Mouse (Mus musculus): Measurements from ENCODE around the gene Zfp963.
"Not testable (repeated sequence)": the region's sequence is repeated elsewhere in the genome, so short reads cannot be mapped to it uniquely, and the experiment has no call there.

The Zfp963 gene

DNA sequence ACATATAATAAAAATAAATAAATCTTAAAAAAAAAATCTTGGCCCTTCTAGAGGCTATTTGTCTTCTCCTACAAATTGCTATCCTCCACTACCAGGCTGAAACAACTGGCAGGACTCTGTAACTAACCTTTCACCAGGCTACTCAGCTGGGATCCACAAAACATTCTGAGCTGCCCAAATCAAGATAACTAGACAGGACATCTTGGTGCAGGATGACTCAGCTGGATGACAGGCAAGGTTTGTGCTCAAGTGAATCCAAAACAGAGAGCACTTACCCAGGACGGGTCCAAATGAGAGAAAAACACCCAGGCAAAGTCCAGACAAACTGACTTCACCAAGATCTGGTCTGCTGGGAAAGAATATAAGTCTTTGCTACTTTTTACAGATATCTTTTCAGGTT, 14.3 kb downstream of the Zfp963 start:
- no peak for DNase-seq

DNA sequence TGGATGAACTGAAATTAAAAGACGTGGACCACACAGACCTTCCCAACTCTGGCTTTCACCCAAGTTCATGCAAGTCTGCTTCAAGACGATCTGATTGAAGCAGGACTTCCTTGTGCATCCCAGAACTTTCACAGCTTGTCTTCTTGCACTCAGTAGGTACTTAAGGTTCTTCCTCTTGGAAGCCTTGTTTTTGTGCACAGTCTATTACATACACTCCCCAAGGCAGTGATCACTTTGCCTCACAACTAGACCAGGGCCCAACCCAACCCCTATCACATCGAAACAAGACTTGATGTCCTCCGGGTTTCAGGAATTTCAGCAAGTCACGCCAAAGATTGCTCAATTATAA, 32.6 kb downstream of the Zfp963 start:
- peak; percentile 13 for DNase-seq

- peak; percentile 97 for DNase-seq
These were observed 33.2 kb downstream of the Zfp963 start for GRCm38 (mm10) chr8:69716403-69717231.

DNA sequence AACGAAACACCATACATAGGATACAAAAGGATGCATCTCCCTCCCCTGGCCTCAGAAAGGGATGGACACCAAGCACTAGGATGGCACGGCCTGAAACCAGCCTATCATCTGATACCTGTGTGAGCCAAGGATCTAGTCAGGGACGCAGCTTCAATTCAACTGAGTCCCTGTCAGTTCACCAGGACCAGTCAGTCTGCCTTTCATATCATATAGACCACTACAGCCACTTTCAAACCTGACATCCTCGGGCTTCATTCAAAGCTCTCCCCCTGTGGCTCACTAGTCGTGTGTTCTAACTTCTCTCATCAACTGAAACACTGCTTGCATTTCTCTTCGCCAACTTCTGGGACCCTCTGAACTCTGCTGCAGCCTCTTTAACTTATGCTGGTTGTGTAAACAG, 34.4 kb downstream of the Zfp963 start:
- DNase-seq = no peak

DNA sequence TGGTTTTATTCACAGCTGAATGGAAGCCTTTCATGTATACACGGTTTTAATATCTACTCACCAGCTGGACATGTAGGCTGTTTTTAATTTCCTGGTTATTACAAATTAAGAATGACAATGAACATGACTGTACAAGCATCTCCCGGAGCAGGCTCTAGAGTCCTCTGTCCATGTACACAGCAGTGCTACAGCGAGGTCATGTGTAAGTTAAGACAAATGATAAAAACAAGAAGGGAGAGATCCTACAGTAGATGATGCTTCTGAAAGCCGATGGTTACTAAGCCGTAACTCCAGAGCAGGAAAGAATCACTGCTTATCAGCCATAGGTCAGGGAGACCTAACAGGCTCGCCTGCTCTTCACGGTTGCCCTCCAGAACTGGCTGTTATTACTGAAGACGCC, 36.3 kb downstream of the Zfp963 start:
- DNase-seq = no peak

DNA sequence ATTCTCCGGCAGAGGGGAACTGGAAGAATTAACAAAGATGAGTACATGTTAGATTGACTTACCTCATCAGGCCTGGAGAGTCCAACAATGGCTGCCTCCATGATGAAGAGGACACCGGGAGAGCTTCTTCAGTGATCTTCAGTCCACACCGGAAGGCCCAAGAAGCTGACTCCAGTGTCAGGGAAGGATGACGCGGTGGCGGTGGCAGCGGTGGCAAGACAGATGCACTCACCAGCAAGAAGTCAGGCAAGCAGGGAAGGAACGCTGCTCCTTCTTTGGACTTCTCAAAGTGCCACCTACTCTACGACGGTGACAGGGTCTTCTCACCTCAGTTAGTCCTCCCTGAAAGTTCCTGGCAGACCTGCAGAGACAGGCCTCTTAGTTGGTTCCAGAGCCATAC, 39.1 kb downstream of the Zfp963 start, which contains the start of gene Zfp869:
Gene Zfp869, minus strand, starts transcription at position 101 of the 400 bp plus-strand sequence.
- not testable (repeated sequence) for DNase-seq

- no peak for DNase-seq
These were observed 48.0 kb downstream of the Zfp963 start for GRCm38 (mm10) chr8:69701810-69702209.

All from kidney, postnatal 10 days (tissue).